Mouse (Mus musculus) forebrain, embryonic 16.5 days (tissue): Measurements from ENCODE around the gene Vsnl1. TPM values are rescaled to one million over a fixed set of nuclear protein-coding genes. Genes with fewer than 3 reads are reported as not detected.

Experiments used
- ATAC-seq: fragments of 200-750 bp; cut with Nextera tagmentation; 2 replicates; pipeline ENCODE4 v1.8.0; 2017; ENCODE audit warnings: mild to moderate bottlenecking, moderate library complexity
- H3K27ac ChIP-seq: fragments of 300-500 bp; sonication (generic); 2 replicates; pipeline ENCODE4 v1.5.1; 2014; ENCODE audit warnings: low read length, control low read depth
- H3K27me3 ChIP-seq: fragments of 300-500 bp; sonication (generic); replicated peaks from 2 replicates; pipeline ENCODE4 v1.6.1; 2014; ENCODE audit warnings: low read length; ENCODE audit not compliant: control insufficient read depth, insufficient read depth
- H3K36me3 ChIP-seq: fragments of 300-500 bp; sonication (generic); 2 replicates; pipeline ENCODE4 v1.6.1; 2014; ENCODE audit not compliant: control insufficient read depth, insufficient read depth
- H3K4me1 ChIP-seq: fragments of 300-500 bp; sonication (generic); replicated peaks from 2 replicates; pipeline ENCODE4 v1.6.1; 2014; ENCODE audit warnings: low read length; ENCODE audit not compliant: control insufficient read depth, insufficient read depth
- H3K4me2 ChIP-seq: fragments of 300-500 bp; sonication (generic); 2 replicates; pipeline ENCODE4 v1.6.1; 2014; ENCODE audit warnings: mild to moderate bottlenecking, low read length, control low read depth
- H3K4me3 ChIP-seq: fragments of 300-500 bp; sonication (generic); replicated peaks from 2 replicates; pipeline ENCODE4 v1.5.1; 2014; ENCODE audit warnings: mild to moderate bottlenecking, low read length, control low read depth
- H3K9ac ChIP-seq: fragments of 300-500 bp; sonication (generic); replicated peaks from 2 replicates; pipeline ENCODE4 v1.6.1; 2014; ENCODE audit warnings: low read depth, low read length, control low read depth
- H3K9me3 ChIP-seq: fragments of 300-500 bp; sonication (generic); 2 replicates; pipeline ENCODE4 v1.6.1; 2016; ENCODE audit warnings: low read length; ENCODE audit not compliant: control insufficient read depth
- WGBS: fragments of 180-500 bp; shearing (Covaris S2); extraction: QIAGEN DNeasy Blood & Tissue Kit; methylation state at CpG from one replicate; pipeline ENCODE4 v1.1.7; 2014; 5-methylcytosine and 5-hydroxymethylcytosine counted together
- polyA plus RNA-seq: library from polyadenylated mRNA; unstranded; fragments of >200 nt; fragmentation: Nextera tagmentation; extraction: Ambion mirVana; gene quantifications from 2 replicates; pipeline ENCODE4 v1.2.1, GENCODE M21; 2015

Vsnl1 gene
- polyA plus RNA-seq, 1 experiment from 2014 or later = 34.5 TPM

DNA sequence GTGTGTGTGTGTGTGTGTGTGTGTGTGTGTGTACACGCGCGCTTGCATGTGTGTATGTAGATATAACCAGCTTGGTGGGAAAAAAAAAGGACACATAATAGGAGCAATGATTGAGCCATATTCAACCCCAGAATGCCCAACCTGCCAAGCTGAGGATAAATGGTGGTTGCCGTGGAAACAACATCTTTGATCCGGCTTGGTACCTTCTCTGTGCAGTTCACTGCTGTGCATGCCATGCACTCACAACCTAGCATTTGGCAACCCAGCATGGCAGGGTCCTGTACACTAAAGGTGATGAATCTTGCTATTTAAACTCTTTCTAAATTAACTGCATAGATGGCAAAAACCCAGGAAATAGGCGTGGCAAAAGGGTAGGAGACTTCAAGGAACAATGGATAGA, 74.0 kb downstream of the Vsnl1 start:
- 73% methylated on average over 6 of the region's 6 CpGs for WGBS

DNA sequence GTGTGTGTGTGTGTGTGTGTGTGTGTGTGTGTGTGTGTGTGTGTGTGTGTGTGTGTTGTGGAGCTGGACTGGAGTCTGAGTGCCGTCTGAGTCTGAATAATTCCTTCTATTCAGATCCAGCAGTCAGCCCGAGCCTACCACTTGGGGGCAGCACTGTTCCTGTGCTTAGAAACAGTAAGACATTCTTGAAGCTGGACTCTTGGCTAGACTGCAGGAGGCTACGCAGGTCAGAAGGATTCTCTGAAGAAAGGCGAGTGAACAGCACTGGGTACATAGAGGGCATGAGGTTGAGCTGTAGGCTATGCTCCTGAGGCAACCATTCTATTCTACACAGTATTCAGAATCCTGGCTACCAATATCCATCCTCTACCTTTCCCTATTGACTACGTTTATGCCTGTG, 85.5 kb downstream of the Vsnl1 start:
- 0 out of 2 replicates have a peak, but pooled peaks have one; percentile 43 for ATAC-seq
- H3K4me2 ChIP-seq = no peak overlapping the region
- 29% methylated on average over 5 of the region's 5 CpGs for WGBS

More for the DNA sequence above, 74.0 kb downstream of the Vsnl1 start:
- H3K27ac ChIP-seq = no peak overlapping the region
- H3K9me3 ChIP-seq = no peaks in the 10 kb centered on the region
- H3K4me3 ChIP-seq = no peak overlapping the region
- H3K4me1 ChIP-seq = no peaks in the 10 kb centered on the region
- no peaks in the 10 kb centered on the region for H3K27me3 ChIP-seq
- H3K36me3 ChIP-seq = no peaks in the 10 kb centered on the region
- H3K4me2 ChIP-seq = no peak overlapping the region
- ATAC-seq = no peak
- no peak overlapping the region for H3K9ac ChIP-seq

DNA sequence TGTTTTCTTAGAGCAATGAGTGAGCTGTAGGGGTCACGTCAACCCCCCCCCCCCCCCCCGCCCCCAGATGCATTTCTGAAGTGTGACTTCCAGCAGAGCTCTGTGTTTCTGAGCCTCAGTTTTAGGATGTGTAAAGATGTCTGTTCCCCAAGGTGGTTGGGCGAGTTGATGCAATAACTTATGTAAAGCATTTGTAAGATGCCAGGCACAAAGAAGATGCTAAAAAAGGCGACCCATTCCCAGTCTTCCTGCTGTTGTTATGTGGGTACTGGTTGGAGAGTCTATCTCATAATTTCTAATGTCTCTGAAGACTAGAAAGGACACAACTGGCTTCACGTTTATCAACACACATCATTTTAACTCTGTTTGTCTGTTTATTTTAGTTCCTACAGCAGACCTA, 86.5 kb downstream of the Vsnl1 start:
- WGBS = 66% methylated on average over 5 of the region's 5 CpGs

More for the DNA sequence above, 85.5 kb downstream of the Vsnl1 start:
- H3K9ac ChIP-seq = no peak overlapping the region
- H3K9me3 ChIP-seq = no peaks in the 10 kb centered on the region
- H3K27ac ChIP-seq = no peak overlapping the region
- H3K36me3 ChIP-seq = no peaks in the 10 kb centered on the region
- no peaks in the 10 kb centered on the region for H3K27me3 ChIP-seq
- H3K4me3 ChIP-seq = no peak overlapping the region
- no peaks in the 10 kb centered on the region; the same call in 1 of the 2 replicates for H3K4me1 ChIP-seq

DNA sequence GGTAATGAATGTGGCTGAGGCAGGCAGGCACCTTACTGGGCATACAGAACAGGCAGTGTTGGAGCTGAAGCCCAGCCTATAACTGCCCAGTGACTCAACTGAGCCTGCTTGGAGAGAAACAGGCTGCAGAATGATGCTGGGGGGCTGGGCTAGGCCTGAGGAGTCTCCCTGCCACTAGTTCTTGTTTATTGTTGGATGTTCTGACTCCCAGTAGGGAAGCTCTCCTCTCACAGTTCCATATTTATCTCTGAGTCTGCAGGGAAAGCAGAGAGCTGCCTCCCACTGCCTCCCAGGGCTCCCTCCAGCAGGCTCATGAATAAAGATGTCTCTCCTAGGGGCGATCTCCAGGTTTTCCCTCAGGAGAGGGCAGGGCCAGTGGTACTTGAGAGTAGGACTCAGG, 88.0 kb downstream of the Vsnl1 start:
- H3K4me3 ChIP-seq = no peak overlapping the region
- no peak overlapping the region for H3K27ac ChIP-seq
- H3K4me2 ChIP-seq = no peak overlapping the region
- no peak for ATAC-seq
- no peaks in the 10 kb centered on the region for H3K9me3 ChIP-seq
- no peak overlapping the region for H3K9ac ChIP-seq
- no peaks in the 10 kb centered on the region; the same call in 1 of the 2 replicates for H3K4me1 ChIP-seq
- WGBS = 0% methylated on average over 1 of the region's 1 CpGs
- H3K36me3 ChIP-seq = no peaks in the 10 kb centered on the region
- no peaks in the 10 kb centered on the region for H3K27me3 ChIP-seq

More for the DNA sequence above, 86.5 kb downstream of the Vsnl1 start:
- no peak overlapping the region for H3K27ac ChIP-seq
- H3K9ac ChIP-seq = no peak overlapping the region
- H3K4me1 ChIP-seq = no peaks in the 10 kb centered on the region; the same call in 1 of the 2 replicates
- no peaks in the 10 kb centered on the region for H3K9me3 ChIP-seq
- no peak overlapping the region for H3K4me2 ChIP-seq
- no peaks in the 10 kb centered on the region for H3K36me3 ChIP-seq
- no peak for ATAC-seq
- H3K4me3 ChIP-seq = no peak overlapping the region
- H3K27me3 ChIP-seq = no peaks in the 10 kb centered on the region

DNA sequence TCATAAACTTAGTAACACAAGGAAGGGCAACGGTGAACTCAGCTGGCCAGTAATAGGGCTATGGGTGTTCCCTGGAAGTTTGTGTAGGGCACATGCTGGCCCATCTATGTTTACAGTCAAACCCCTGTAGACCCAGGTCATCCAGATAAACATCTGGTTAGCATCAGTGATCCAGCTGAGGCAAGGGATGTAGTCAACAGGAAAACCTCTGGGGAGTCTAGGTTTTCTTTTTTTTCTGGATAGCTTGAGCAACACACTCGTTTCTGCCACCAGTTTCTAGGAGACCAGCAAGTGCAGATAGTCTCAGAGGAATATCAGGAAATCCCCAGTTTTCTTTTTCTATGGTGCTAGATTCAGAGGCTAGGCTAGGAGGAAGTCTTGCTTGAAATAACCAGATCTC, 90.5 kb downstream of the Vsnl1 start:
- Histone ChIP-seq H3K4me1 (no peaks in the 10 kb centered on the region; the same call in 1 of the 2 replicates), H3K9me3 (no peaks in the 10 kb centered on the region), H3K4me3 (no peak overlapping the region), H3K36me3 (no peaks in the 10 kb centered on the region), H3K4me2 (no peak overlapping the region), H3K9ac (no peak overlapping the region), H3K27ac (no peak overlapping the region), H3K27me3 (no peaks in the 10 kb centered on the region)
- 83% methylated on average over 2 of the region's 2 CpGs for WGBS
- no peak for ATAC-seq

DNA sequence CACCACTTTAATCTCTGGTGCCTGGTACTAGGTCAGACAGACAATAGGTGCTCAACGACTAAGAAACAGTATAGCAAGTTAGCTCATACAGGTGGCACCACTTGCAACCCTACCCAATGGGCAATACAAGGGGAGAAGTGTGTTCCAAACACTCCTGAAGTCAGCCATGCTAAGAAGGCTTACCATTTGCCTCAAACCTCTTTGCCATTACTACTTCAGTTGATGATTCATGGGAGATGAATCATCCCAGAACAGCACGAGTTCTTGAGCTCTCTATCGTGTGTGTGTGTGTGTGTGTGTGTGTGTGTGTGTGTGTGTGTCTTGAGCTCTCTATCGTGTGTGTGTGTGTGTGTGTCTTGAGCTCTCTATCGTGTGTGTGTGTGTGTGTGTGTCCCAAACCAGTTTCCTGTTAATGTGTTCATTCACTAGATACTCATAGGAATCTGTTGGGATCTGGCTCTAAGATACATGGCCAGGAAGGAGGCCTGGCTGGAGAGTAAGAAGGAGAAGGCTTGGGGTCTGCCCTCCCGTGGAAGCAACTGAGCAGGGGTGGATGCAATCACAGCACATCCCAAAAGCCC, 94.3 kb downstream of the Vsnl1 start:
- no peaks in the 10 kb centered on the region for H3K9me3 ChIP-seq
- H3K4me1 ChIP-seq = no peaks in the 10 kb centered on the region
- no peak overlapping the region for H3K27ac ChIP-seq
- 78% methylated on average over 6 of the region's 6 CpGs for WGBS
- ATAC-seq = no peak
- H3K9ac ChIP-seq = no peak overlapping the region
- no peak overlapping the region for H3K4me3 ChIP-seq
- H3K27me3 ChIP-seq = no peaks in the 10 kb centered on the region
- no peak overlapping the region for H3K4me2 ChIP-seq
- no peaks in the 10 kb centered on the region for H3K36me3 ChIP-seq

DNA sequence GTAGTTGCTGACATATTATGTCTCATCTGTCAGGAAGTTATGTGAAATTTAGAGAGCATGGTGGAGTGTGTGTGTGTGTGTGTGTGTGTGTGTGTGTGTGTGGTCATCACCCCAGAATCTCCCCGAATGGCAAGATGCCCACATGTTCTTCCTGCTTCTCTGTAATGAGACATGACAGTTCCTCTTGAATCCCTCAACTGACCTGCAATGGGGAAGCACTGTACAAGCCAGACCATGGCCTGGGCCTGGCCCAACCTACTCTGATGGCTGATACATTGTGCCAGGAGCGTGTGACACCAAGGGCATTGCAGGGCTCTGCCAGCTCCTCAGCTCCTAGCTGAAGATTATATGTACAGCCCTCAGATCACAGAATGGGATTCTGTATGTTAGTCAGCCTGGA, 98.2 kb downstream of the Vsnl1 start:
- ATAC-seq = no peak
- Histone ChIP-seq H3K9ac (no peak overlapping the region), H3K9me3 (no peaks in the 10 kb centered on the region), H3K4me2 (no peak overlapping the region), H3K4me1 (no peaks in the 10 kb centered on the region), H3K4me3 (no peak overlapping the region), H3K27ac (no peak overlapping the region), H3K36me3 (no peaks in the 10 kb centered on the region), H3K27me3 (no peaks in the 10 kb centered on the region)
- 96% methylated on average over 2 of the region's 2 CpGs for WGBS

DNA sequence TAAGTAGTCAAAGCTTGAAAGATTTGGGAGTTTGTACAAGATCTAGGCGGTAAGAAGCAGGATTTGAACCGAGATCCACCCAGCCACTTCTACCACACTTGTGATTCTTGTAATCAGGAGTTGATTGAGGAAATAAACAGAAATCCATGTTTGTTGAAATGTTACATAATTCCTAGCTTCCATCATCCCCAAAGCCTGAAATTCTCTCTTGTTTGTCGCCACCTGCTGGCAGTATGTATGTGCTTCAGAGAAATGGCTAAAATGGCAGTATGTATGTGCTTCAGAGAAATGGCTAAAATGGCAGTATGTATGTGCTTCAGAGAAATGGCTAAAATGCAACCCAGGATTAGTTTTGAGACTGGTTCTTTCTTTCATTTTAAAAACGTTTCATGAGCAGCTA, 99.6 kb downstream of the Vsnl1 start:
- Histone ChIP-seq H3K9ac (no peak overlapping the region), H3K4me1 (no peaks in the 10 kb centered on the region), H3K27me3 (no peaks in the 10 kb centered on the region), H3K27ac (no peak overlapping the region), H3K4me3 (no peak overlapping the region), H3K9me3 (no peaks in the 10 kb centered on the region), H3K36me3 (no peaks in the 10 kb centered on the region), H3K4me2 (no peak overlapping the region)
- ATAC-seq = no peak
- 43% methylated on average over 4 of the region's 4 CpGs for WGBS

DNA sequence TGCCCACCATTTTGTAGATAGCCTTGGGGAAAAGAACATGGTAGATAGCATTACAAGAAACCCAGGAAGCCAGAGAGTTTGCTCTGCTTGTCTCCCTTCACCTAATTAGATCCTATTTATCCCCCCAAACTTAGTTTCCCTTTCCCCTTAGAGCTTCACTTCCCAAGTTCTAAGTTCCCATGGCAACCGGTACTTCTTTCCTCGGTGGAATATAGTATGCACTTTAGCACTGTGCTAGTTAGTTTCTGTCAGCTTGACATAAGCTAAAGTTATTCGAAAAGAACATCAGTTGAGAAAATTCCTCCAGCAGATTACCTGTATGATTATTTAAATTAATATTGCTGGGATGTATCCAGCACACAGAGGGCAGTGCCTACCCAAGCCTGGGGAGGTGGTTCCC, 109.9 kb downstream of the Vsnl1 start:
- no peak overlapping the region for H3K4me3 ChIP-seq
- H3K36me3 ChIP-seq = no peaks in the 10 kb centered on the region
- WGBS = 73% methylated on average over 3 of the region's 3 CpGs
- ATAC-seq = no peak; the same call in 1 of the 2 replicates
- no peaks in the 10 kb centered on the region for H3K4me1 ChIP-seq
- H3K27me3 ChIP-seq = no peaks in the 10 kb centered on the region
- H3K9me3 ChIP-seq = no peaks in the 10 kb centered on the region
- H3K27ac ChIP-seq = no peak overlapping the region
- no peak overlapping the region for H3K4me2 ChIP-seq
- no peak overlapping the region for H3K9ac ChIP-seq

DNA sequence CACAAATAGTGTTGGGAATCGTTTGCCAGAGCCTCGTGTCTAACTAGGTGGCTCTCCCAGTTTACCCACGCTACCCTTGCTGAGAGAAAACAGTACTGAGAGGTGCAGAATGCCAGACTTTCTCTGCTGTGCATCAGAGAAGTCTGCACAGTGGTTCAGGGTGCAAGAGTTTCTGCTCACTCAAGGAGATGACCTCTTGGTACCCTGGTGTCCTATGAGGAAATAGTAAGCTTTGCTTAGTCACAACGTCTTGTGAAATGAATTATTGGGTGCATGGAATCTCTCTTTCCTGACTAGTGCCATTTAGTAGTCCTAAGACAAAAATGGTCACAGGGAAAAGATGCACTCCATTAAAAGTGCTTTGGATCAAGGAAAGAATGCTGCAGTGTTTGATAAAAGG, 111.9 kb downstream of the Vsnl1 start:
- no peak overlapping the region for H3K27ac ChIP-seq
- ATAC-seq = no peak
- H3K9me3 ChIP-seq = no peaks in the 10 kb centered on the region
- no peak overlapping the region for H3K9ac ChIP-seq
- no peak overlapping the region for H3K4me2 ChIP-seq
- H3K36me3 ChIP-seq = no peaks in the 10 kb centered on the region
- H3K4me1 ChIP-seq = no peaks in the 10 kb centered on the region
- H3K27me3 ChIP-seq = no peaks in the 10 kb centered on the region
- 54% methylated on average over 4 of the region's 4 CpGs for WGBS
- H3K4me3 ChIP-seq = no peak overlapping the region
